Mouse (Mus musculus): ENCODE data around the gene Tsen54.
"Not testable (repeated sequence)": the region's sequence is repeated elsewhere in the genome, so short reads cannot be mapped to it uniquely, and the experiment has no call there.

The Tsen54 gene

DNA sequence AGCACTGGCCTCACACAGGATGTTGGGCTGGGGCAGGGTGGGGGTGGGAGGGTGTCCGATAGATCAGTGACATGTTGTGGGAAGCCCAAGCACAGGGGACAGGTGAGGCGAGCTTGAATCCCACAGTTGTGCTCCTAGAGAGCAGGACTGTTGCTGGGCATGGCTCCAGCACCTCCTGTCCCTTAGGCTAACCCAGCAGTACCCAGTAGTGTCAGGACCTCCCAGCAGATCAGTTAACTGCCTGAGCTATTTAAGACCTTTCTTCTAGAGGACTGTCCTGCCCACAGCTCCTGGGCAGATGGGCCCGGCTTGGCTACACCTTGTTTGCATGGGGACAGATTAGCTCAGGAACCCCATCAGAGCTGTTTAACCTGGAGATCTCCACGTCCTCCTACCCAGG lies 14.5 kb downstream of the Tsen54 start:
- DNase-seq (ENCODE audit: low spot score in 2 of 2) = no peak

DNA sequence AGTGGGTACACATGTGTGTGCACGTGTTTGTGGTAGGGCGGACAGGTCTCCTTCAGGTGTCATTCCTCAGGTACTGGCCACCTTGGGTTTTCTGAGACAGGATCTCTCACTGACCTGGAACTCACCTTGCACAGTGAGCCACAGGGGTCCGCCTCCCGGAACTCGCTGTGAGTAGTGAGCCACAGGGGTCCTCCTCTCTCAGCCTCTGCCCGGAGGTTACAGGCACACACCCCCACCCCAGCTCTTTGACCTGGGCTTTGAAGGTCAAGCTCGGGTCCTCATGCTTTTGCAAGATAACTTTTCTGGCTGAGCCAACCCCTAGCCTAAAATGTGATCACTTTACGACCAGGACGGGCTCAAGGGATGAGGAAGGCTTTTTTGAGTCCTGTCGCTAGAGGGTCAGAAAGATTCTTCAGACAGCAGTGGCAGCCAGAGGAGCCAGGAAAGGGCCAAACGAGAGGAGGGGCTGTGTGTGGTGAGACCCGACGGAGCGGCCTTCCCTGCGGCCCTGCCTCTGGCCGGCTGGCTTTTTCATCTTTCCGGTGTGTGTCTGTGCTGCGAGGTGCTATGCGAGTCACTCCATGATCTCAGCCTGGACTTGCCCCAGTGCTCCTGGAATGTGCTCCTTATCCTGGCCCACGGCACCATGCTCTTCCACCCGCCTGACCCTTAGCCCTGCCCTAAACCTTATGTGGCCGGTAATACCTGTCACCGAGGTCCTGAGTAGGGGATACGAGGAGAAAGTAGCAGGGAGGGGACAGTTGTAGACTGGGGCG lies 16.2 kb downstream of the Tsen54 start:
- no peak for DNase-seq (ENCODE audit: low spot score in 2 of 2)

DNA sequence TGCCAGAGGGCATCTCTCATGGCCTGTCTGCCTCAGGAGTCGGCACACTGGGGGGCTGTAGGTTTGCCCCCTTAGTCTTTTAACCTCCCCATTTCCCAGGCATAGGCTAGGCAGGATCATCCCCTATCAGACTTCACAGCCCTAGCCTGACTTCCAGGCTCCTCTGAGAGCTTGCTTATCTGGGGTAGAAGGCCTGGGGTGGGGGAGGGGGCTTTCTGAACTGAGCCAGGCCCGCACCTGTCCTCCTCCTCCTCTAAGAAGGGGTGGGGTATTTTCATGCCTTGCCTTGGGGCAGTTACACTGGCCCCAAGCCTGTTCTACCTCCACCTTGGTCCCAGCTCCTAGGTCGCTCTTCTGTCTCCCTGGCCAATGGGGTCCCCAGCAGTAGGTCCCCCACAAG lies 17.0 kb downstream of the Tsen54 start:
- DNase-seq (ENCODE audit: low spot score in 2 of 2) = no peak

DNA sequence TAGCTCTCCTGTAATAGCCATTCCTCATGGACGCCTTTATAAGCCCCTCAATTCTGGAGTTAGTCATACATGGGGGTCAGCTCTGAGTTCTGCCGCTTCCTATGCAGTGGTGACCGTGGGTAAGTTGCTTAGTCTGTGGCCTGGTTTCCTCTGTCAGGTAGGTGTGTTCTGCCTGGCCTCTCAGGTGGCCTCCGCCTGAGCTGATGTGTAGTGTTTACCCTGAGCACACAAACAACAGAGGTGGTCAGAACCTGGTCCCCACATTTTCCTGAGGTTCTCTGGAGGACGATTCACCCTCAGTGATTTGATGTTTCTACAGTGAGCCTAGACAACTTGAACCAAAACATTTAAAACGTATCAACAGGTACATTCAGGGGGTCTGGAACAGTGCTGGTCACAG lies 17.5 kb downstream of the Tsen54 start:
- no peak for DNase-seq (ENCODE audit: low spot score in 2 of 2)

DNA sequence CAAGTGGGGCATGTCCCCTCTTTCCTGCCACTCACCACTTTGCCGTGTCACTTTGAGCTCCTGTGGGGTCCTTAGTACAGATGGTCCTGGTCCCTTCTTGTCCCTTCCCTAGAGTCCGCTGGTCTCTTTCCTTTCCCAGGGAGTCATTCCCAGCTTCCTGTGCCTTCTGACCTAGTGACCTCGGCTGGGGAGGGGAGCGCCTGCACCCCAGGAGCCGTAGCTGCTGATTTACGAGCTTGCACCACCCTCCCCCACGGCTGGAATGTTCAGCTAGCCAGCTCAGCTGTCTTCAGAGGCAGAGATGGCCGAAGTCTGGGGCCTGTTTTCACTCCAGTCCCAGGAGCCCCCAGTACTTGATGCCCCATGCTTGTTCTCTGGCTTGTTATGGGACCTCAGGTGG lies 18.0 kb downstream of the Tsen54 start:
- DNase-seq (ENCODE audit: low spot score in 2 of 2) = peak in 1 of 2 experiments; percentile 55

DNA sequence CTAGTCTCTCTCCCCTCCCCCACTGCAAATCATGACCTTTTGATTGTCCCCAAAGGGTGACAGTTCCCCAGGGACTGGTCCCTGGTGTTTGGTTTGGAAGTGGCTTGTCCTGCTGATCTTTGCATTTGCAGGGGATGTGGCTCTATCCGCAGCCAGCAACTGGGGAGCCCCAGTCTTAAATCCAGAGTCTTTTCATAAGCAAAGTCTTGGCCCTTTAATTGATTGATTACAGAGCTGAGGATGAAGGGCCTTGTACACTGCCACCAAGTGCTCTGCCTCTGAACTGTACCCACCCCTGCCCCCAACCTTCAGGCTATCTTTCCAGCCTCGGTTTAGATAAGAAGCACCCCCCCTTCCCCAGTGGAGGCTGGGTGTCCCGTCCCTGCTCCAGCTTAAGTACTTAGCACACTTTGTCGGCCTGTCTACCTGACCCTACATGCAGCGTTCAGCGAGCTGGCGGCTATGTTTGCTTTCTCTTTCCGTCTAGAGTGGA lies 18.5 kb downstream of the Tsen54 start:
- no peak for DNase-seq (ENCODE audit: low spot score in 2 of 2)

DNA sequence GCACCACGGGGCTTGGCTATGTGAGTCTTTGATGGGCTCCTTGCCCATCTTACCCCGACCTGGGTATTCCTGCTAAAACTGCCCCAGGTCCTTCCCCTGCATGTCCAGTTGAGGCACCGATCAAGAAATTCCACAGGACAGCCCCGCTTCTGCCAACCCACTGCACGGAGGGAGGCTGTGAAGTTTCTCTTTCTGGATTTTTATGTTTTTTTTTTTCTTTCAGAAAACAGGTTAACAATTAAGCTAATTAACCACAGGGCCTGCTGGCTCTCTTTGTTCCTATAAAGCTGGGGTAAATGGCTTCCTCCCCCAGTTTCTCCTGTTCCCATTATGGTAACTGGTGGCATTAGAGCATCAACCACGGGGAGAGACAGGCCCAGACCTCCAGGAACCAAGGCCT lies 19.5 kb downstream of the Tsen54 start:
- DNase-seq (ENCODE audit: low spot score in 2 of 2) = no peak

DNA sequence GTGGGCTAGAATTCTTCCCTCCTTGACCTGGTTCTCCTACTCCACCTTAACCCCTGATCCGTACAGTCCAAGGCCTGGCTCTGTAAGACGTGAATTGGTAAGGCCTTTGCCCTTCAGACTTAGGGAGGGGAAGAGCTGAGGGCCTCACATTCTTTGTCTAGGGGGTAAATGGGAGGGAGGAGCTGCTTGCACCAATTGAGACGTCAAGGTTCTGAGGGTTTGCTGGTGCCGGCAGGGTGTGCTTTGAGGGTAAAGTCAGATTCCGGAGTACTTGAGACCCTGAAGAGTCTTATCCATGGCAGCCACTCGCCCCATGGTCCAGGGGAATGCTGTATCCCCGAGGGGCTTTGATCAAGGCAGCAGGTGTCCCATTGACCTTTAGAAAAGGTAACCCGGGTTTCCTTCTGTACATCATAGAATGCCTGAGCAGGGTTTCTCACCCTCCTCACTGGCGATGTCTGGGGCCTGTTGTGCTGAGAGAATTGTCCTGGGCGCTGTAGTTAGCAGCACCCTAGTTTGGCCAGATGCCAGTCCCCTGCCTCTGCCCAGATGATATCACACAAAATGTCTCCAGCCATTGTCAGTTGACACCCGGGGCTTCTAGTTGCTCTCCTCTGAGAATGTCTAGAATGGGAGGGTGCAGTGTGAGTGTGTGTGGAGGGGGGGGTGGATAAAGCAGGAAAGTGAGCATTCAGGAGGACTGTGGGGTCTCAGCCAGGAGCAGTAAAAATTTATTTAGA lies 22.3 kb downstream of the Tsen54 start:
- no peak for DNase-seq (ENCODE audit: low spot score in 2 of 2)

DNA sequence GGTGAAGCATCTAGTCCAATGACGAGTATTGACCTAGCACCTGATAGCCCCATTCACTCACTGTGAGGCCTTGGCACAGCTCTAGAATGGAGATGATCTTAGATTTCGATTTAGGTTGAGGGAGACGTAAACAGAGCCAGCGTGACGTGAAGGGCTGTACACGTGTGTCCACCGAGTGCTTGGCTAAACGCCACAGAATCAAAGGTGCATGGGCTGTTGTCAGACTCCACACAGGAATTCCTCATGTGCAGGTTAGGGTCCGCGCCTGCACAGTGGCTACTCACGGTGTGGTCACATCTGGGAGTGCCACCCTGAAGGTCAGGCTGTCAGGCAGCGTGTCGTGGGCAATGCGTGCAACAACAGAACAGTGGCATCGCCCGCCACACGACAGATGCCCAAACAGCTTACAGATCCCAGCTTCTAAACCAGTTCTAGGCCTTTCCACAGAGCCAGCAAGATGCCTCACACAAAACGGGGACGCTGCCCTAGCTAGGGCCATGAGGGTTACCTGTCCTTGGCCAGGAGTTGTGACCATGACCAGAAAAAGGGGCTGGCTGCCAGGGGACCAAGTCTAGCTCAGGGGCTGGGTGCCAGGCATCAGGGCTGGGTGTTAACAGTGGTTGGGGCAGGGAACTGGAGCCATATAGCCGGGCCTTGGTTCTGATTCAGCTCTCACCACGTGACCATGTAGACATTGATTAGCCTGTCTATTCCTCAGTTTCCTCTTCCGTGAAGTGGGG lies 23.3 kb downstream of the Tsen54 start:
- no peak for DNase-seq (ENCODE audit: low spot score in 2 of 2)

DNA sequence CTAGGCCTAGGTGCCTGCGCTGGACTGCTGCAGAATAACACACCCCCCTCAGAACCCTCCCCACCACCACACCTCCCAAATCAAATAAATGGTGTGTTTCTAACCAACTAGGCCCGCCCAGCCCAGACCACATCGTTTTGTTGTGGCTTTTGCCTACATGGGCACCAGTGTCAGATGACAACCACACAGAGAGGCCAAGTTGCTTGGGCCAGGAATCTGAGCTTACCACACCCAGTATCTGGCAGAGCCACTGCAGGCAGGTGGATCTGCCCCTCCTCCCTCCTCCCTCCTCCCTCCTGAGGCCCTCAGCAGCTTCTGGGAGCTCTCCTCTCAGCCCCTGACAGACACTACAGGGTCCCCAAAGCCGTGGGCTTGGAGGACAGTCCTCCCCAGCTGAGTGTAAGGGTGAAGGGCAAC lies 24.4 kb downstream of the Tsen54 start:
- DNase-seq (ENCODE audit: low spot score in 2 of 2) = no peak

DNA sequence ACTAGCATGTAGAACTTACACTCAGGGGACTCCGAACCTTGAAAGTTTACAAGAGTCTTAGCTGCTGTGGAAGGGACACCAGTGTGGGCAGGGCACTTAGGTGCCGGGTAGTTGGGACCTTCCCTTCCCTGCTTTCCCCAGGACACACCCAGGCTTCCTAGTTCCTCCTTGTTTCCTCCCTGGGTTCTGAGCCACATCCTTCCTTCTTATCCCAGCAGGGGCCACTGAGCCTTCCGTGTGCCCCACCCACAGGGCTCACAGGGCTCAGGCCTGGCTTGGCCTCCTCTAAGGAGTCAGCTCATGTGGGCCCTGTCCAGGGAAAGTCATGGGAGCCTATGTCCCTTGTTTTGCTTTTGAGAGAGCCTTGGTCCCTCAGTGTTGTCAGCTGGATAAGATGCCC lies 25.2 kb downstream of the Tsen54 start:
- no peak for DNase-seq (ENCODE audit: low spot score in 2 of 2)

DNA sequence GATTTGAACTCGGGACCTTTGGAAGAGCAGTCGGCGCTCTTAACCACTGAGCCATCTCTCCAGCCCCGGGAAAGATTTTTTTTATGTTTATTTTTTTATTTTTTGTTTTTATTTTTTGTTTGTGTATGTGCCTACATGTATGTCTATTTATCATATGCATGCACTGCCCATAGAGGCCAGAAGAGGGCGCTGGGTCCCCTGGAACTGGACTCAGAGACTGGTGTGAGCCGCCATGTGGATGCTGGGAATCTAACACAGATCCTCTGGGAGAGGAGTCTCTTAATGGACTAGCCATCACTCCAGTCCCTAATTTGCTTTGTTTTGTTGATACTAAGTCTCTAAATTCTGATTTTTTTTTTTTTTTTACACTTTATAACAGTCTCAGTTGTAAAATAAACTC lies 26.5 kb downstream of the Tsen54 start:
- no peak for DNase-seq (ENCODE audit: low spot score in 2 of 2)

DNA sequence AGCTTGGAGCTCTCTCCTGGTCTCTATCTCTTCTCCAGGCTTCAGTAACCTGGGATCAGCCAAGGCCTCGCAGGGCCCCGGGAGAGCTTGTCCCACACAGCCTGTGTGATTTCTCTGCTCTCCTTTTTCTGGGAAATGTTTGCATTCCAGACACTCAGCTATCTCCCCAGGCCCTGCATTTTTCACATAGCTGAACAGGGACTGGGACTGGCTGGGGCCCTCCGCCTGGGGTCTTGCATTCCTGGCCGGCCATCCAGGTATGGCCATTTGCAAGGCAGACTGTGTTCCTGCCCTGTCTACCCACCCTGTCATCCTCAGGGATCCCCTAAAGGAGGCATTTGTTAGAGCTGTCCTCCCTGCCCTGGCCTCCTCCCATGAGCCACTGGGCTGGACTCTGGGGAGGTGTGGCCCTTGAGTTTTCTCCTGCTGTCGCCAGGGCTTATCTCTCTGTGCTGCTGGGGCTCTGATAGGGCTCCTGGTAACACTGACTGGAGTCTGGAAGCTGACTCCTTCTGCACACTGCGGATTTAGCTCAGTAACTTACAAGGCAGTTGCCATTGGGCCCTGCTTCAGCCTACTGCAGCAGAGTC lies 27.5 kb downstream of the Tsen54 start:
- DNase-seq (ENCODE audit: low spot score in 2 of 2) = peak in 1 of 2 experiments; percentile 52

DNA sequence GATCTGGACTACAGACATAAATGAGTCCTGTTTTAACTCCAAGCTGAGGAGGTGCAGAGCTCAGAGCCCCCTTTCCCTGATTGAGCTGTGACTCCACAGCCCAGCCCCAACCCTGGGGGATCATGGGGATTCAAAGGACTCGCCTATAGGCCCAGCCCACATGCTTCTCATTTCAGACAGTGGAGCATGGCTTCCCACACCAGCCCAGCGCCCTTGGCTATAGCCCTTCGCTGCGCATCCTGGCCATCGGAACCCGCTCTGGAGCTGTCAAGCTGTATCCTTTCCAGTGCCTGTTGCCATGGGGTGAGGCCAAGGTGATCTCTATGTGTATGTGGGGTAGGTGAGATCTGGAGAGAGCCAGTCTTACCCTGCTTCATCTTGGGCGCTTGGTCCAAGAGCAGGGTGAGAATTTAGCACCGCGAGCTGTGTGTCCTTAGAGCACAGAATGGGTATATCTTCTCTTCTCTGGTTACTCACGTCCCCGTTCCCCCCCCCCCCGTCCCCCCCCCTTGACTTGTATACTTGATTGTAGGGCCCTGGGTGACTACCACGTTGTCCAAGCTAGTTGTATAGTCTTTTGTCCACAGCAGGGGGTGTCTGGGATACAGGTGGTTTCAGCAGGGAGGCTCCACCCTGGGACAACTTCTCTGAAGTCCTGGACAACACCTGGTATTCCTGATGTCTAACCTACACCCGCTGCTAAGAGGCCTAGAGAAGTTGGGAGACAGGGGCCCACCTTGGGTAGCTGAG lies 28.8 kb downstream of the Tsen54 start:
- no peak for DNase-seq (ENCODE audit: low spot score in 2 of 2)

DNA sequence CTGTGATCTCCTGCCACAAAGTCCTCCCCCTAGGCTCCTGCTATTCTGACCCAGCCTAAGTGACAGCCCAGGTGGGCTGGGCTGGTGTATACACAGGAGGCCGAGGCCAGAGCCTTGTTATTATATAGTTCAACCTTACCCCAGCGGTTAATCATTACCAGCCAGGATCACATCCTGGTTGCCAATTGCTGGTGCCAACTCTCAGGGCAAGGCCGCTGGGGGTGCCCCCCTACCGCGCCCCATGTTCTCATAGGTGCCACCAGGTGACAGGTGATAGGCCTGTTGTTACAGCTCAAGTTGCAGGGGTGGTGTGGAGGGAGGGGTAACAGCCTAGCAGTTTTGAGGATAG lies 29.3 kb downstream of the Tsen54 start:
- DNase-seq (ENCODE audit: low spot score in 2 of 2) = no peak

DNA sequence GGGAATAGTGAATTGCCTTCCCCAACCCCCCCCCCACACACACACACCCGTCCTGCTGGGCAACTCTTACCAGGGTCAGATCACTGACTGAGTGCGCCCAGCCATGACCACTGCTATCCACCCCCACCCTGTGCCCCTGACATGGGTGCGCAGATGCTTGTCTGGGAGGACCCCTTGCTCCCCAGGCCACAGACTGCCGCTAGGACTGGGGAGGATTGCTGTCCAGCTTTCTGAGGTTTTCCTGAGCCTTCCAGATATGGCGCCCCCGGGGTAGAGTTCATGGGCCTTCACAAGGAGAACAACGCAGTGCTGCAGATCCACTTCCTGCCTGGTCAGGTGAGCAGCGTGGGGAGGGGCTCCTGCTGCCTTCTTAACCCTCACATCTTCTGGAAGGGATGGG lies 29.7 kb downstream of the Tsen54 start:
- DNase-seq (ENCODE audit: low spot score in 2 of 2) = no peak

DNA sequence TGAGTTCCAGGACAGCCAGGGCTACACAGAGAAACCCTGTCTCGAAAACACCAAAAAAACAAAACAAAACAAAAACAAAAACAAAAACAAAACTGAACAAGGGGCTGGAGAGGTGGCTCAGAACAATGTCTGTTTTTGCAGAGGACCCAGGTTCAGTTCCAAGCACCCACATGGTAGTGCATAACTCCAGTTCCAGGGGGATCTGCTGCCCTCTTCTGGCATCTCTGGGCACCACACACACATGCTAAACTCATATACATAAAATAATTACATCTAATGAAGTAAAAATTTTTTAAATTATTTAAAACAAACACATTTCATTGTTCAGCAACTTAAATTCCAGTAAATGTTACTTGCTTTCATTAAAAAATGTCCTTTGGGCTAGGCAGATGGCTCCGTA lies 31.3 kb downstream of the Tsen54 start:
- DNase-seq (ENCODE audit: low spot score in 2 of 2) = no peak

DNA sequence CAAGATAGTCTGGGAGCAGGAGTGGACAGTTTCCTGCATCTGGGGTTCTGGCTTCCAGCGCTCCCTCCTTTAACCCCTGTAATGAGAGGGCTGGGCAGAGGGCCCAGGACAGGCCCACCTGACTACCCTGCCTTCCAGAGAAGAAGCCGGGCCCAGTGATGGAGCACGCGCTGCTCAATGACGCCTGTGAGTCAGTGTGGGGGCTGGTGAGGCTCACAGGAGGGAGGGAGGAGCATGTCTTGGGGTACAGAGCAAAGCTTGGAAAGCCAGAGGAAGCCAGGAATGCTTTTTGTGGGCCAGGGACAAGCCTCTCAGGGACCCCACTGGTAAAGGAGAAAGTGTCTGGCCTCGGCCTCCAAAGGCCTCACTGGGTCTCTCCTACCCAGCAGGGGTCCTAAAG lies 40.1 kb downstream of the Tsen54 start:
- DNase-seq (ENCODE audit: low spot score in 2 of 2) = no peak

DNA sequence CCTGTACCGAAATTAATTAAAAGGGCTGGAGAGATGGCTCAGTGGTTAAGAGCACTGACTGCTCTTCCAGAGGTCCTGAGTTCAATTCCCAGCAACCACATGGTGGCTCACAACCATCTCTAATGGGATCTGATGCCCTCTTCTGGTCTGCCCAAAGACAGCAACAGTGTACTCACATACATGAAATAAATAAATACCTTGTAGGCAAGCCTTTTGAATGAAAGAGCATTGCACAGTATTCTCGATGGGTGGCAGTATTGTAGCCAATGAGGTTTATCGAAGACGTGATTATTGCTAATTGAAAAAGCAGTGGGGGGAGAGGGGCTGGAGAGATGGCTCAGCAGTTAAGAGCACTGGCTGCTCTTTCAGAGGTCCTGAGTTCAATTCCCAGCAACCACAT lies 42.6 kb downstream of the Tsen54 start:
- not testable (repeated sequence) for DNase-seq (ENCODE audit: low spot score in 2 of 2)

DNA sequence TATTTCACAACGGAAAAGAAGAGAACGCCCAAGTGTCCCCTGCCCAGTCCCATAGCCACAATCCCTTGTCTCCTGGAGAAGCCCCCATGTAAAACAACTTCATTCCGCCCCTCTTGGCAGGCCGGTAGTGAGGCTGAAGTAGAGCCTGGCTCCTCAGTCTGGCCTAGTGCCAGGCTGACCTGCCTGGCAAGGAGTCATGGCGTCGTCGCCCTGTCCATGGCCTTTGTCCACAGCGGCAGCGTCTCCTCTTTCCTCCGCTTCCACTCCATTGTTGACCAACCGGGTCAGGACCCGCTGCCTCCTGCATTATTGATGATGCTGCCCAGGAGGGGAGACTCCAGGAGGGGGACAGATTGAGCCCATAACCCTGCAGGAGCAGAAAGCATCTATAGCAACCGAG lies 43.4 kb downstream of the Tsen54 start:
- no peak for DNase-seq (ENCODE audit: low spot score in 2 of 2)

DNA sequence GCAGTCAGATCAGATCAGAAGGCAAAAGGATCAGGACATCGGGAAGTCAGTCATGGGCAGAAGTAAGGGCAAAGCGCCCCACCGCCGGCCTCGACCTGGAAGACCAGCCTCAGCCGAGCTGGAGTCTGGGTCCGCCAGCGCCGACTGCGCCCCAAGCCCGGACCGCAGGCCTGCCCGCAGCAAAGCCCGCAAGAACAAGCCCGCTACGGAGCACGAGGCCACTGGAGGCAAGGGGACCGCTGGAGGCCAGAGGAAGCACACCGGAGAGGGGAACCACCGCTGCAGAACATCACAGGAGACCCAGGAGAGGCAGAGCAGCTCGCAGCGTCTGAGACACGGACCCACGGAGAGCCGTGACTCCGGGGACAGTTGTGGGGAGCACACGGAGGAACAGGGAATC lies 43.8 kb downstream of the Tsen54 start, which contains the start of gene Myo15b:
Gene Myo15b, plus strand, starts transcription at position 53 of the 400 bp plus-strand sequence.
- DNase-seq (ENCODE audit: low spot score in 2 of 2) = no peak
